In genomic region chr5:117358248-117358630, GRCm38 (mm10) we compare ENCODE assay signal across 8 mouse cellular contexts. TPM values are rescaled to one million over a fixed set of nuclear protein-coding genes. Genes with fewer than 3 reads are reported as not detected.
DNase-seq lines count a peak whose midpoint lies in the region; ATAC-seq and TF ChIP-seq lines count a peak whose summit lies in the region.

No protein-coding gene starts in this region.

- H3K27ac ChIP-seq in kidney, postnatal 0 days, result peak overlapping the region; percentile 97
- H3K27ac ChIP-seq in hindbrain, embryonic 14.5 days, result peak overlapping the region; percentile 87
- H3K27ac ChIP-seq in midbrain, postnatal 0 days (ENCODE audit: low read depth, low read length), result peak overlapping the region; percentile 96; the same call in 1 of the 2 replicates

- TF ChIP-seq CTCF in kidney, postnatal 0 days (IDR thresholded peaks at IDR 0.05; ENCODE audit: low read depth), result no peak
- TF ChIP-seq CTCF in midbrain, postnatal 0 days (IDR thresholded peaks at IDR 0.05), result no peak

- no peak for ATAC-seq in kidney, postnatal 0 days (replicated peaks; ENCODE audit: low FRiP score, low read depth)
- ATAC-seq in hindbrain, embryonic 14.5 days (ENCODE audit: low FRiP score), result no peak
- no peak for ATAC-seq in midbrain, postnatal 0 days (ENCODE audit: low FRiP score)

- DNase-seq in kidney, postnatal 0 days (ENCODE audit: low spot score), result no peak
- no peak for DNase-seq in kidney, postnatal 10 days
- peak; percentile 43 for DNase-seq in ZHBTc4 (ENCODE audit: low read depth, low spot score)
- DNase-seq in hindbrain, embryonic 14.5 days (ENCODE audit: low spot score), result no peak
- DNase-seq in midbrain, postnatal 0 days (ENCODE audit: low spot score), result no peak
- DNase-seq in frontal cortex, postnatal 14 days (ENCODE audit: low spot score in 2 of 2), result no peak
- DNase-seq in cerebellum, adult 8-10 months, result no peak
- DNase-seq in adrenal gland, adult 18-20 months (ENCODE audit: low spot score in 2 of 2), result no peak

- H3K27me3 ChIP-seq in kidney, postnatal 0 days (ENCODE audit: insufficient read depth, low read length), result no peaks in the 10 kb centered on the region
- no peaks in the 10 kb centered on the region for H3K27me3 ChIP-seq in hindbrain, embryonic 14.5 days (ENCODE audit: control insufficient read depth, insufficient read depth, low read length)
- no peaks in the 10 kb centered on the region for H3K27me3 ChIP-seq in midbrain, postnatal 0 days (ENCODE audit: insufficient read depth, low read length)

- peak overlapping the region; percentile 97 for H3K4me3 ChIP-seq in kidney, postnatal 0 days (replicated peaks; ENCODE audit: low read depth, low read length)
- peak overlapping the region; percentile 74 for H3K4me3 ChIP-seq in hindbrain, embryonic 14.5 days (replicated peaks; ENCODE audit: low read length)
- H3K4me3 ChIP-seq in midbrain, postnatal 0 days (ENCODE audit: low read depth, low read length), result peak overlapping the region; percentile 86

- no peaks in the 10 kb centered on the region for H3K36me3 ChIP-seq in kidney, postnatal 0 days (ENCODE audit: insufficient read depth, low read length)
- no peaks in the 10 kb centered on the region for H3K36me3 ChIP-seq in hindbrain, embryonic 14.5 days (replicated peaks; ENCODE audit: control insufficient read depth, insufficient read depth)
- no peaks in the 10 kb centered on the region for H3K36me3 ChIP-seq in midbrain, postnatal 0 days (ENCODE audit: insufficient read depth, low read length)

- 10% methylated on average over 6 of the region's 6 CpGs for WGBS in kidney, postnatal 0 days
- WGBS in hindbrain, embryonic 14.5 days, result 6% methylated on average over 6 of the region's 6 CpGs
- under 1% methylated on average over 6 of the region's 6 CpGs for WGBS in midbrain, postnatal 0 days

- H3K9me3 ChIP-seq in kidney, postnatal 0 days (replicated peaks; ENCODE audit: low read length), result no peaks in the 10 kb centered on the region
- H3K9me3 ChIP-seq in hindbrain, embryonic 14.5 days (ENCODE audit: control insufficient read depth, low read length), result no peaks in the 10 kb centered on the region
- no peaks in the 10 kb centered on the region for H3K9me3 ChIP-seq in midbrain, postnatal 0 days (ENCODE audit: low read length)

- peaks cover 37% of the 10 kb centered on the region for H3K4me1 ChIP-seq in kidney, postnatal 0 days (replicated peaks; ENCODE audit: insufficient read depth, low read length)
- peaks cover 35% of the 10 kb centered on the region for H3K4me1 ChIP-seq in hindbrain, embryonic 14.5 days (replicated peaks; ENCODE audit: control insufficient read depth, insufficient read depth, low read length)
- peaks cover 9% of the 10 kb centered on the region for H3K4me1 ChIP-seq in midbrain, postnatal 0 days (ENCODE audit: insufficient read depth, low read length)

- H3K4me2 ChIP-seq in kidney, postnatal 0 days (ENCODE audit: low read length), result peak overlapping the region; percentile 92
- H3K4me2 ChIP-seq in hindbrain, embryonic 14.5 days (replicated peaks), result peak overlapping the region; percentile 74
- H3K4me2 ChIP-seq in midbrain, postnatal 0 days (ENCODE audit: low read depth, low read length, poor library complexity, severe bottlenecking), result peak overlapping the region; percentile 92

- H3K9ac ChIP-seq in kidney, postnatal 0 days (ENCODE audit: low read depth, low read length), result peak overlapping the region; percentile 96
- H3K9ac ChIP-seq in hindbrain, embryonic 14.5 days, result peak overlapping the region; percentile 88
- peak overlapping the region; percentile 98 for H3K9ac ChIP-seq in midbrain, postnatal 0 days (replicated peaks; ENCODE audit: low read length, poor library complexity, severe bottlenecking)

RNA-seq across cellular contexts. Expression of gene Wsb2, which starts 1.1 kb away (rescaled TPM):
- polyA plus RNA-seq in kidney, postnatal 0 days (2015; fragmentation: Nextera tagmentation; extraction: Ambion mirVana), result 89.3 and 92.2 TPM in 2 replicates
- polyA plus RNA-seq in hindbrain, embryonic 14.5 days (2014; fragmentation: Nextera tagmentation; extraction: Ambion mirVana), result 292 and 336 TPM in 2 replicates
- total RNA-seq in midbrain, postnatal 0 days (2014; rRNA removed), result 395 and 494 TPM in 2 replicates
- polyA plus RNA-seq in midbrain, postnatal 0 days (2015; fragmentation: Nextera tagmentation; extraction: Ambion mirVana), result 336 and 360 TPM in 2 replicates
- total RNA-seq in adrenal gland, adult 18-20 months (2021), result 100 to 1,000 TPM; 126 to 138 TPM

RNA-seq across cellular contexts. Expression of gene Rfc5, which starts 30.6 kb away (rescaled TPM):
- polyA plus RNA-seq in kidney, postnatal 0 days (2015; fragmentation: Nextera tagmentation; extraction: Ambion mirVana), result 54.7 and 60.2 TPM in 2 replicates
- polyA plus RNA-seq in hindbrain, embryonic 14.5 days (2014; fragmentation: Nextera tagmentation; extraction: Ambion mirVana), result 26.0 and 28.6 TPM in 2 replicates
- 12.0 and 15.2 TPM in 2 replicates for total RNA-seq in midbrain, postnatal 0 days (2014; rRNA removed)
- 22.0 and 22.1 TPM in 2 replicates for polyA plus RNA-seq in midbrain, postnatal 0 days (2015; fragmentation: Nextera tagmentation; extraction: Ambion mirVana)
- 1 to 10 TPM; 4.6 to 7.3 TPM for total RNA-seq in adrenal gland, adult 18-20 months (2021)

RNA-seq across cellular contexts. Expression of gene Vsig10, which starts 39.4 kb away (rescaled TPM):
- 9.5 and 11.6 TPM in 2 replicates for polyA plus RNA-seq in kidney, postnatal 0 days (2015; fragmentation: Nextera tagmentation; extraction: Ambion mirVana)
- 0.75 and 1.1 TPM in 2 replicates for polyA plus RNA-seq in hindbrain, embryonic 14.5 days (2014; fragmentation: Nextera tagmentation; extraction: Ambion mirVana)
- 1.8 and 7.1 TPM in 2 replicates for total RNA-seq in midbrain, postnatal 0 days (2014; rRNA removed)
- 1.2 and 1.5 TPM in 2 replicates for polyA plus RNA-seq in midbrain, postnatal 0 days (2015; fragmentation: Nextera tagmentation; extraction: Ambion mirVana)
- 10 to 100 TPM; 11.3 to 16.2 TPM for total RNA-seq in adrenal gland, adult 18-20 months (2021)

RNA-seq across cellular contexts. Expression of gene Ksr2, which starts 55.6 kb away (rescaled TPM):
- 0.42 and 0.71 TPM in 2 replicates for polyA plus RNA-seq in kidney, postnatal 0 days (2015; fragmentation: Nextera tagmentation; extraction: Ambion mirVana)
- polyA plus RNA-seq in hindbrain, embryonic 14.5 days (2014; fragmentation: Nextera tagmentation; extraction: Ambion mirVana), result 7.5 and 8.0 TPM in 2 replicates
- 14.5 and 16.0 TPM in 2 replicates for total RNA-seq in midbrain, postnatal 0 days (2014; rRNA removed)
- 6.7 and 8.9 TPM in 2 replicates for polyA plus RNA-seq in midbrain, postnatal 0 days (2015; fragmentation: Nextera tagmentation; extraction: Ambion mirVana)
- total RNA-seq in adrenal gland, adult 18-20 months (2021), result 1 to 10 TPM; 4.3 to 4.5 TPM
